Comparison of ENCODE assay signal across 16 mouse cellular contexts in the genomic region with DNA sequence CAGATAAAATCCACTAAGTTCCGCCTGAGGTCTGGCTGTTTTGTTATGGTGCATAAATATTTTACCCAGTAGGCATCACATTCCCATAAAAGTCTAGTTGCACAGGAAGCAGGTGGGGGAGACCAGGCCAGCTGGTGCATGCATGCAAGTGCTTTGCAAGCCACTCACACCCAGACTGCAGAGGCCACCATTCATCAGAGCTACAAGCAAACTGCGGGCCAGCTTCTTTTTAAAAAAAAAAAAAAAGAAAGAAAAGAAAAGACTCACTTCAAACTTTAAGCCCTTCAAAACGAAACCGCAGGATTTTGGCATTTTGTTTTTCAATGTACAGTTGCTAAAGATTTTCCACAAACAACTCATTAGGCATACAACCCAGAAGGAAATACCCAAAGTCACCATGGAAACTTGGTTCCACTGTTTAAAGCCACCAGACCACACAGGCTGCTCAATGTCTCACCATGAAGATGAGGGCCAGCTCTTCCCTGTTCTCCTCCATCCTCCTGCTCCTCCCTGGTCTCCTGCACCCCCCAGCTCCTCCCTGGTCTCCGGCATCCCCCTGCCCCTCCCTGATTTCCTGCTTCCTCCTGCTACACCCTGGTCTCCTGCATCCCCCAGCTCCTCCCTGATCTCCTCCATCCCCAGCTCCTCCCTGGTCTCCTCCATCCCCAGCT. TPM values are rescaled to one million over a fixed set of nuclear protein-coding genes. Genes with fewer than 3 reads are reported as not detected.
DNase-seq lines count a peak whose midpoint lies in the region; ATAC-seq lines count a peak whose summit lies in the region.
"Had no signal": no experiment of that assay in that cellular context is flagged by ENCODE, and none has a peak within 500 bp of the region (broad histone marks: within the 10 kb centered on the region; RNA-seq: fewer than 3 reads in every experiment).

No protein-coding gene starts in this region.

- peaks cover 8% of the 10 kb centered on the region for H3K36me3 ChIP-seq in hindbrain, embryonic 13.5 days
- H3K36me3 ChIP-seq in hindbrain, embryonic 11.5 days (ENCODE audit: control insufficient read depth, insufficient read depth, low read length), result no peaks in the 10 kb centered on the region
- H3K36me3 ChIP-seq in neural tube, embryonic 12.5 days, result no peaks in the 10 kb centered on the region
- H3K36me3 ChIP-seq in limb, embryonic 10.5 days, result no peaks in the 10 kb centered on the region
- H3K36me3 ChIP-seq in neural tube, embryonic 15.5 days, result peaks cover 11% of the 10 kb centered on the region; the same call in 1 of the 2 replicates

- no peak overlapping the region for H3K4me2 ChIP-seq in hindbrain, embryonic 13.5 days
- H3K4me2 ChIP-seq in hindbrain, embryonic 11.5 days (replicated peaks; ENCODE audit: low read depth, low read length), result no peak overlapping the region
- no peak overlapping the region for H3K4me2 ChIP-seq in neural tube, embryonic 12.5 days (replicated peaks)
- no peak overlapping the region for H3K4me2 ChIP-seq in neural tube, embryonic 15.5 days

- H3K9me3 ChIP-seq in hindbrain, embryonic 13.5 days, result no peaks in the 10 kb centered on the region
- no peaks in the 10 kb centered on the region for H3K9me3 ChIP-seq in hindbrain, embryonic 11.5 days (ENCODE audit: control insufficient read depth, low read length)
- no peaks in the 10 kb centered on the region for H3K9me3 ChIP-seq in neural tube, embryonic 12.5 days
- H3K9me3 ChIP-seq in limb, embryonic 10.5 days (replicated peaks), result no peaks in the 10 kb centered on the region
- H3K9me3 ChIP-seq in neural tube, embryonic 15.5 days (replicated peaks), result no peaks in the 10 kb centered on the region

- ATAC-seq in hindbrain, embryonic 13.5 days (ENCODE audit: low FRiP score), result peak; percentile 54; the same call in 1 of the 2 replicates
- ATAC-seq in hindbrain, embryonic 11.5 days (ENCODE audit: low FRiP score), result no peak
- ATAC-seq in neural tube, embryonic 12.5 days (ENCODE audit: low FRiP score, low read depth), result 0 out of 2 replicates have a peak, but pooled peaks have one; percentile 44
- ATAC-seq in neural tube, embryonic 15.5 days (ENCODE audit: low FRiP score), result 0 out of 2 replicates have a peak, but pooled peaks have one; percentile 21
- ATAC-seq: liver, postnatal 0 days had no signal

- no peak overlapping the region for H3K4me3 ChIP-seq in hindbrain, embryonic 13.5 days
- no peak overlapping the region for H3K4me3 ChIP-seq in hindbrain, embryonic 11.5 days (ENCODE audit: low read depth, low read length)
- no peak overlapping the region for H3K4me3 ChIP-seq in neural tube, embryonic 12.5 days
- H3K4me3 ChIP-seq in limb, embryonic 10.5 days, result no peak overlapping the region
- H3K4me3 ChIP-seq in neural tube, embryonic 15.5 days (replicated peaks), result no peak overlapping the region

- DNase-seq in hindbrain, embryonic 11.5 days (ENCODE audit: low spot score), result no peak
- DNase-seq in neural tube, embryonic 10.5 days (ENCODE audit: extremely low spot score, low spot score), result no peak
- no peak for DNase-seq in limb, embryonic 10.5 days (ENCODE audit: low spot score)
- DNase-seq in gastrocnemius, adult 18-20 months (ENCODE audit: low spot score), result no peak
- no peak for DNase-seq in testis, postnatal 10 days (ENCODE audit: low spot score)
- DNase-seq: B cell, adult 2 months; cerebellum, postnatal 36 days; heart, adult 11 months; heart, postnatal 10 days; kidney, adult 8-10 months; liver, postnatal 0 days; thymus, postnatal 4 days had no signal

- WGBS in hindbrain, embryonic 13.5 days, result 39% methylated on average over 5 of the region's 5 CpGs
- 63% methylated on average over 5 of the region's 5 CpGs for WGBS in hindbrain, embryonic 11.5 days
- whole genome bisulfite sequencing in neural tube, embryonic 12.5 days, result 47% methylated on average over 5 of the region's 5 CpGs
- WGBS in limb, embryonic 10.5 days, result 78% methylated on average over 5 of the region's 5 CpGs
- 21% methylated on average over 5 of the region's 5 CpGs for WGBS in neural tube, embryonic 15.5 days

- H3K9ac ChIP-seq in hindbrain, embryonic 13.5 days, result no peak overlapping the region
- H3K9ac ChIP-seq in hindbrain, embryonic 11.5 days (ENCODE audit: low read depth, low read length), result no peak overlapping the region
- no peak overlapping the region for H3K9ac ChIP-seq in neural tube, embryonic 12.5 days
- H3K9ac ChIP-seq in neural tube, embryonic 15.5 days (replicated peaks), result no peak overlapping the region
- H3K9ac ChIP-seq: liver, postnatal 0 days had no signal

- peaks cover 8% of the 10 kb centered on the region for H3K4me1 ChIP-seq in hindbrain, embryonic 13.5 days (replicated peaks)
- no peaks in the 10 kb centered on the region for H3K4me1 ChIP-seq in hindbrain, embryonic 11.5 days (replicated peaks; ENCODE audit: control insufficient read depth, insufficient read depth, low read length)
- peaks cover 4% of the 10 kb centered on the region; the same call in 1 of the 2 replicates for H3K4me1 ChIP-seq in neural tube, embryonic 12.5 days
- peaks cover 13% of the 10 kb centered on the region for H3K4me1 ChIP-seq in limb, embryonic 10.5 days
- H3K4me1 ChIP-seq in neural tube, embryonic 15.5 days, result peaks cover 18% of the 10 kb centered on the region

- H3K27ac ChIP-seq in hindbrain, embryonic 13.5 days, result peak overlapping the region; percentile 42
- H3K27ac ChIP-seq in hindbrain, embryonic 11.5 days (ENCODE audit: low read depth, low read length), result no peak overlapping the region
- H3K27ac ChIP-seq in neural tube, embryonic 12.5 days, result no peak overlapping the region
- H3K27ac ChIP-seq in limb, embryonic 10.5 days, result peak overlapping the region; percentile 75; the same call in 1 of the 2 replicates
- H3K27ac ChIP-seq in neural tube, embryonic 15.5 days (replicated peaks), result peak overlapping the region; percentile 46

- H3K27me3 ChIP-seq in hindbrain, embryonic 13.5 days, result no peaks in the 10 kb centered on the region
- H3K27me3 ChIP-seq in hindbrain, embryonic 11.5 days (ENCODE audit: control insufficient read depth, insufficient read depth, low read length), result no peaks in the 10 kb centered on the region
- no peaks in the 10 kb centered on the region for H3K27me3 ChIP-seq in neural tube, embryonic 12.5 days (replicated peaks)
- no peaks in the 10 kb centered on the region for H3K27me3 ChIP-seq in limb, embryonic 10.5 days (ENCODE audit: low read depth, poor library complexity, severe bottlenecking)
- no peaks in the 10 kb centered on the region for H3K27me3 ChIP-seq in neural tube, embryonic 15.5 days (replicated peaks)

RNA-seq across cellular contexts. Expression of a gene that starts 17.9 kb away (rescaled TPM):
- polyA plus RNA-seq in hindbrain, embryonic 13.5 days (2015; fragmentation: Nextera tagmentation; extraction: Ambion mirVana), result 15.8 and 16.8 TPM in 2 replicates
- 4.4 and 5.6 TPM in 2 replicates for polyA plus RNA-seq in hindbrain, embryonic 11.5 days (2014; fragmentation: Nextera tagmentation; extraction: Ambion mirVana)
- polyA plus RNA-seq in neural tube, embryonic 12.5 days (2016; fragmentation: Nextera tagmentation; extraction: Ambion mirVana), result 8.8 and 10.1 TPM in 2 replicates
- 3.9 and 7.4 TPM in 2 replicates for polyA plus RNA-seq in limb, embryonic 10.5 days (2016; fragmentation: Nextera tagmentation; extraction: Ambion mirVana)
- polyA plus RNA-seq in neural tube, embryonic 15.5 days (2015; fragmentation: Nextera tagmentation; extraction: Ambion mirVana), result 22.4 and 23.3 TPM in 2 replicates
- total RNA-seq in gastrocnemius, adult 18-20 months (2021), result 1 to 10 TPM; 4.6 to 5.7 TPM
- total RNA-seq: MEL had no signal

Comparison
In these comparisons a context has a peak if more than half of its experiments do, and no peak if none do; other contexts are left out.
1. H3K27ac ChIP-seq: peak in hindbrain, embryonic 13.5 days (single experiment), limb, embryonic 10.5 days (single experiment) and neural tube, embryonic 15.5 days (single experiment); none in hindbrain, embryonic 11.5 days (single experiment) and neural tube, embryonic 12.5 days (single experiment).